Mouse (Mus musculus): ENCODE data around the gene Bptf. TPM values are rescaled to one million over a fixed set of nuclear protein-coding genes. Genes with fewer than 3 reads are reported as not detected.
A peak's percentile ranks its signal among the peaks of the same experiment; 100 is the strongest.
"Not testable (repeated sequence)": the region's sequence is repeated elsewhere in the genome, so short reads cannot be mapped to it uniquely, and the experiment has no call there.

Gene Bptf
- total RNA-seq, 2 experiments from 2014 or later: 56.4 to 71.3 TPM

DNA sequence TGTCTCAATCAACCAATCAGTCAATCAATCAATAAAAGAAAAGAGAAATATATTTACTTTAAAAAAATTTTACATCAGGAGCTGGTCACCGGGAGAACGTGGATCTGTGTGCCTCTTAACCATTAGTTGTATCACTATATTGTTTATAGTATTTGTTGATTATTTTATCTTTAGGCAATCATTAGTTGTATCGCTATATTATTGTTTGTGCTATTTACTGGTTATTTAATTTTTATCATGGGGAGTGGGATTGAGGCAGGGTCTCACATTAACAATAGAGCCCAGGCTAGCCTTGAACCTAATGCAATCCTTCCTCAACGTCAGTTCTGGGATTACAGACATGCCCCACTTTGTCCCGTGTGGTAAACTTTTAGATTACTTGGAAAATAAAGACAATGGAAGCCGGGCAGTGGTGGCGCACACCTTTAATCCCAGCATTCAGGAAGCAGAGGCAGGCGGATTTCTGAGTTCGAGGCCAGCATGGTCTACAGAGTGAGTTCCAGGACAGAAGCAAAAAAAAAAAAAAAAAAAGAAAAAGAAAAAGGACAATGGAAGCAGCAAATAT, 131.9 kb downstream of the Bptf start:
- DNase-seq (ENCODE audit: low spot score in 2 of 2): no peak
- intact Hi-C loops (cut with DNase I): loop anchor here (5.0 kb wide), 1 partner anchor 213 kb away; the partner anchor contains the start of genes Cep95 and Ddx5

DNA sequence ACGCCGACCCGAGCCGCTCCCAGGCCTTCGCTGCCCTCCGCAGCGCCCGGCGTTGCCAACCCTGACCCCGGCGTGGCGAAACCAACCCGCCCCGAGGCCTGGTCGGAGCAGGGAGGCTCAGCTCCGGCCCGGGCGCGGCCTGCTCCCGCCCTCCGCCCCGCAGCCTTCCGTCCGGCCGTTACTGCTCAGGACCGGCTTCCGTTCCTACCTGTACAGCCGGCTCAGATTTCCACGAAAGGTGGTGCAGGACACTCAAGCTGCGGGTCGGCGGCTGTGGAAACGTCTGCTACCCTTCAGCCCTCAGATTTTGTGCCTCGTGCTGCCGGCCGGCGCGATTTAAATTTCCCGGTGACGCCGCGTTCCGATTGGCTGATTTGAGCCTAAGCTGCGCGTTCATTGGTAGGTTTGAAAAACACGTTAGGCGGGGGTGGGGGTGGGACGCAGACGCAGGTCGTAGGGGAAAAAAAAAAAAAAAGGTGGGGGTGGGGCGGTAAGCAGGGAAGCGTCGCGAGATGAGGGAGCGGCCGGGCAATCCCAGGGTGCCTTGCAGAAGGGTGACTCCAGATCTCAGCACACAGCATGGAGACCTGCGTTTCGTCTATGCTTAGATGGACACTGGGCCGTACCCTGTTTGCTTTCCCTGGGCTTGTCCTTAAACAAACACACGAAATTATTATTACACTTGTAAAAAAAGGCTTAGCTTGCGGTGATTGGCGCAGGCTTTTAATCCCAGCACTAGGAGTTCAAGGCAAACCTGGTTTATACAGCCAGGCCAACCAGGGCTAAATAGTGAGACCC, 132.6 kb downstream of the Bptf start, which contains the start of gene Kpna2:
Kpna2 (minus strand) TSS at position 391 of the 798 bp plus-strand sequence.
- peak; percentile 83 to 89 for DNase-seq (ENCODE audit: low spot score in 2 of 2)
- intact Hi-C loops (cut with DNase I): loop anchor here (5.0 kb wide), 1 partner anchor 212 kb away; the partner anchor contains the start of genes Cep95 and Ddx5

DNA sequence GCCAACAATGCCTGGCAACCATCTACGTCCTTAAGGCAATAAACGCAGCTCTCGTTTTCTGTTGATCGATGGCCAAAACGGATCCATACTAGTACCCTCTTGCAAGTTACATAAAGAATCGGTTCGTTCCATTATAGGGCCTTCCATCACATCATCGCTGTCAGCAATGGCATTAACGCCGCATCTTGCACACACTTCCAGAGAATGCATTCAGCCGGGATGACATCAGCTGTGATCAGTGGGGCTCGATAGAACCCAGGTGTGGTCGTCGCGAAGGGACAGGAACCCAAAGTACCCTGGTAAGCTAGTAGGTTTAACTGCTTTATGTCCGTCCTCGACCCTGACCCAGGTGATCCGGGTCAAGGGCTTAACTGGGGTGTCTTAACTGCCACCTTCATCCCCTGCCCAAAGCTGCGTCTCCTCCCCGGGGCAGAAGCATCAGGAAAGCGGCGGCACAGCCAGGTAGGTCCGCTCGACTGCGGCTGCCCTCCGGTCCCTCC, 133.2 kb downstream of the Bptf start:
- peak; percentile 40 to 44 for DNase-seq (ENCODE audit: low spot score in 2 of 2)

DNA sequence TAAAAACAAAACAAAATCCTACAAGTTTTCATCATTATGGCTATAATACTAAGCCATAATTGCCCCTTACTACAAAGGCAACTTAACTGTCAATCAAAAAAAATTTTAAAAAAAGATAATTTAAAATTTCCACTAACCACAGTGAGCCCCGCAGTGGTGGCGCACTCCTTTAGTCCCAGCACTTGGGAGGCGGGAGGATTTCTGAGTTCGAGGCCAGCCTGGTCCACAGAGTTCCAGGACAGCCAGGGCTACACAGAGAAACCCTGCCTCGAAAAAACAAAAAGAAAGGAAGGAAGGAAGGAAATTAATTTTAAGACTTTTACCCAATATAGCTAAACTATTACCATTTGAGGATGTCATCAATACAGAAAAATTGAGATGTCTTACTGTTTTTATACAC, 134.0 kb downstream of the Bptf start:
- DNase-seq (ENCODE audit: low spot score in 2 of 2): no peak
- intact Hi-C loops (cut with DNase I): loop anchor here (5.0 kb wide), 1 partner anchor 211 kb away; the partner anchor contains the start of genes Cep95 and Ddx5

More for the DNA sequence above, 133.2 kb downstream of the Bptf start:
- intact Hi-C loops (cut with DNase I): loop anchor here (5.0 kb wide), 1 partner anchor 211 kb away; the partner anchor contains the start of genes Cep95 and Ddx5

DNA sequence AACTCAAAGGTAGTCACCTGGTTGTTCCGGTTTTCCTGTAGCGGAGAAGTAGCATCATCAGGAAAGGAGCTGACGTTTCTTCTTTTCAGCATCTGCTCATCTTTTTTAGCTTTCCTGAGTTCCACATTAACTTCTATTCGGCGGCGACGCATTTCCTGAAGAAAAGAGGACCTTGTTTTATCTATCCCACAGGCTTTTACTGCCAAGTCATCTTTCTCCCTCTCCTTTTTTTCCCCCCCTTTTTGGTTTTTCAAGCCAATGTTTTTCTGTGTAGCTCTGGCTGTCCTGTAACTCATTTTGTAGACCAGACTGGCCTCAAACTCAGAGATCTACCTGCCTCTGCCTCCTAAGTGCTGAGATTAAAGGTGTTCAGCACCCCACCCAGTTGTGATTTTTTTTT, 135.4 kb downstream of the Bptf start:
- intact Hi-C loops (cut with DNase I): loop anchor here (5.0 kb wide), 1 partner anchor 209 kb away; the partner anchor contains the start of genes Cep95 and Ddx5
- not testable (repeated sequence) for DNase-seq (ENCODE audit: low spot score in 2 of 2)

DNA sequence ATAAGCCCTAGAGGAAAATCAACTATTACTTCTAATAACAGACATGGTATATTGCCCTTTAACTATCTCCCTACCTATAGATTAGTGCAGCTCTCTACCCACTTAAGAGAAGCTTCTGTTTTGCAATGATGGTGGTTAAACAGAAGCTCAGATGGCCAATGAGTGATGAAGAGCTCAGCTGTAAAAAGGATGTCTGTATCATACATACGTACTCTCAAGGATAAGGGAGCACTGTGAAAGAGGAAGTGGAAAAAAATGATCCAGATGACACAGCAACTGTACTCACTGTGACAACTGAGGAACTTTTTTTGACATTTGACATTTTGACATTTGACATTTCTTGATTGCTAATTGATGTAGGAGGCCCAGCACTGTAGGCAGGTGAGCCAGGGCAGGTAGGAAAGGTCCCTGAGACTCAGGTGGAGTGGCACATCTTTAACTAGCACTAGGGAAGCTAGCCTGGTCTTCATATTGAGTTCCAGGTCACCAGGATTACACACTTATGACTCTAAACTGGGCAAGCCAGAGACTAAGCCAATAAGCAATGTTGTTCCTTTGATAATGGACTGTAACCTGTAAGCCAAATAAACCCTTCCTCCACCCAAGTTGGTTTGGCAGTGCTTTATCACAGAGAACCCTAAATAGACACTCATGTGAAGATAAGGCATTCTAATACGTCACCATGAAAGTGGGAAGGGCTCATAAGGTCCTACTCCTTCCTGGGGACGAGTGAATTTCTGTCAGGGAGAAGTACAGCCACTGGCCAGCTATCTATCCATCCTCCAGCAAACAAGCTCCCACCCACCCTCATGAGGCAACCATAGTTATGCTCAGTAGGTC, 137.5 kb downstream of the Bptf start:
- intact Hi-C loops (cut with DNase I): loop anchor here (5.0 kb wide), 1 partner anchor 207 kb away; the partner anchor contains the start of genes Cep95 and Ddx5

DNA sequence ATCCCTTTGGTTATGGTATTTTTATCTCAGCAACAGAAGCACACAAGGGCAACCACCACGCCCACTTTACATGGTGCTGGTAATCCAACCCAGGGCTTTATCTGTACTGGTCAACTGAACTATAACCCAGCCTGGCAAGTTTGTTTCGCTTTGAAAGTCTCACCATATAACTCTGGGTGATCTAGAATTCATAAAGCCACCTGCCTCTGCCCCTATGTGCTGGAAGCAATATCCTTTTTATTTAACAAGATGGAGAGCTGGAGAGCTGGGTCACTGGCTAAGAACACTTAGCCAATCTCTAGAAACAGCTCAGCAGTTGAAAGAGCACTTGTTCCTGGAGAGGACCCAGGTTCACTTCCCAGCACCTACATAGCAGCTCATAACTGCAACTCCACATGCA, 144.5 kb downstream of the Bptf start:
- intact Hi-C loops (cut with DNase I): no loop called here

More for the DNA sequence above, 137.5 kb downstream of the Bptf start:
- no peak for DNase-seq (ENCODE audit: low spot score in 2 of 2)

DNA sequence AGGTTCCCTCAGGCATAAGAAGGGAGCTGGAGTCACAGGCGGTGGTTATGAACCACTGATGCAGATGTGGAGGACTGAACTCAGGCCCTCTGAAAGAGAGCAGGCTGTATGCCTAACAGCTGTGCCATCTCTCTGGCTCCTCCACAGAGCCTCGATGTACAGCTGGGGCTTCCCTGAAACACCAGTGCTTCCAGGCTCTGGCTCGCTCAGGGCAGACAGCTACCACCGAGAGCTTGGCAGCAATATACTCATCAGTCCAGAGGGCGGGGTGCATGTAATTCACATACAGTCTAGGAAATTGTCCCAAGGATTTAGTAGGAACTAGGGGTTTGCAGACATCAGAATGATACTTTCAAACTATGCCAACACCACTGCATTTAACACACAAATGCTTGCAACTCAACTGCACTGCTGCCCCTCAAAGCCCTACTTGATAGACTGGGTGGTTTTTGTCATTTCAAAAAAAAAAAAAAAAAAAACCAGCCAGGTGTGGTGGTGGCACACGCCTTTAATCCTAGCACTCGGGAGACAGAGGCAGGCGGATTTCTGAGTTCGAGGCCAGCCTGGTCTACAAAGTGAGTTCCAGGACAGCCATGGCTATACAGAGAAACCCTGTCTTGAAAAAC, 145.8 kb downstream of the Bptf start:
- DNase-seq (ENCODE audit: low spot score in 2 of 2); intact Hi-C loops (cut with DNase I): not testable (repeated sequence)

More for the DNA sequence above, 144.5 kb downstream of the Bptf start:
- DNase-seq (ENCODE audit: low spot score in 2 of 2): no peak

Other genes starting within 250 kb of the Bptf start
- gene Smurf2, start 211.4 kb downstream of the Bptf start, total RNA-seq (2021): 10 to 100 TPM; 26.3 to 30.9 TPM
- gene Kpna2, start 132.6 kb downstream of the Bptf start, total RNA-seq (2021): 10 to 100 TPM; 23.0 to 34.0 TPM
- gene 1810010H24Rik, start 106.4 kb downstream of the Bptf start, total RNA-seq (2021): 1 to 10 TPM; 3.7 to 4.0 TPM
- gene Nol11, start 57.3 kb upstream of the Bptf start, total RNA-seq (2021): 10 to 100 TPM; 22.9 to 27.6 TPM